Mouse (Mus musculus) cortical plate, adult 2 months (tissue): Measurements from ENCODE around the gene Ptpra.

ENCODE experiments used
- CTCF ChIP-seq: fragments of 200-500 bp; IDR thresholded peaks from 2 replicates; pipeline ENCODE4 v1.5.1; 2011; ENCODE audit warnings: mild to moderate bottlenecking, control low read depth, low read length; ENCODE audit not compliant: insufficient read depth; ENCODE audit errors: extremely low read depth
- POLR2A ChIP-seq: fragments of 200-500 bp; IDR thresholded peaks from 2 replicates; pipeline ENCODE4 v1.6.1; 2011; ENCODE audit warnings: mild to moderate bottlenecking, low read length, control low read depth; ENCODE audit not compliant: insufficient read depth; ENCODE audit errors: extremely low read depth

DNA sequence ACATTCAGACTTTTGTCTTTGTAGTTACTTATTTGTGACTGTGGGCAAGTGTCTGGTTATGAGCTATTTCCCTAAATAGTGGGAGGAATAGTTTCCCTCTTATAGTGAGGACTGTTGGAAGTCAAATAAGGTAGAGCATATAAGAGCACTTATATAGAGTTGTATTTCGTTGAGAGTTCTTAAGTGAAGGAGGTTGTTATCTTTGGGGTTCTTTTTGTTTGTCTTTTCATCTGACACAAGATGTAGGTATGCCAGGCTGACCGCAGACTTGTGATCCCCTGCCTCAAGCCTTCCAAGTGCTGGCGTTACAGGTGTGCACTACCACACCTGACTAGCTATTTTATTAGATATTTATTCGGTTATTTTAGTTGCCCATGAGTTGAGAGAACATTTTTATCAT is 32.1 kb downstream of the Ptpra start:
- no peak for TF ChIP-seq POLR2A
- no peak for TF ChIP-seq CTCF
